Mouse (Mus musculus) ES-Bruce4 (cell line): ENCODE results near the gene Xlr5a. TPM values are rescaled to one million over a fixed set of nuclear protein-coding genes. Genes with fewer than 3 reads are reported as not detected.
"Not testable (repeated sequence)": the region's sequence is repeated elsewhere in the genome, so short reads cannot be mapped to it uniquely, and the experiment has no call there.

Experiments used
- H3K27ac ChIP-seq: 2 replicates; pipeline ENCODE4 v1.5.1; 2012; ENCODE audit warnings: low read length, inconsistent platforms; ENCODE audit not compliant: insufficient read depth
- H3K27me3 ChIP-seq: 2 replicates; pipeline ENCODE4 v1.6.1; 2012; ENCODE audit warnings: mild to moderate bottlenecking, low read length, inconsistent platforms; ENCODE audit not compliant: control insufficient read depth, poor library complexity, insufficient read depth, severe bottlenecking
- H3K36me3 ChIP-seq: 2 replicates; pipeline ENCODE4 v1.6.1; 2012; ENCODE audit warnings: inconsistent platforms, mild to moderate bottlenecking, low read length, moderate library complexity; ENCODE audit not compliant: control insufficient read depth, poor library complexity, insufficient read depth, severe bottlenecking
- H3K4me1 ChIP-seq: one replicate; pipeline ENCODE4 v1.8.1; 2011; ENCODE audit warnings: low read length; ENCODE audit not compliant: control insufficient read depth, insufficient read depth
- H3K4me3 ChIP-seq: 2 replicates; pipeline ENCODE4 v1.5.1; 2011; ENCODE audit warnings: low read depth, mild to moderate bottlenecking, low read length
- H3K9ac ChIP-seq: 2 replicates; pipeline ENCODE4 v1.6.1; 2012; ENCODE audit warnings: low read depth, mild to moderate bottlenecking, inconsistent platforms; ENCODE audit not compliant: poor library complexity, severe bottlenecking
- H3K9me3 ChIP-seq: replicated peaks from 2 replicates; pipeline ENCODE4 v1.6.1; 2012; ENCODE audit warnings: mild to moderate bottlenecking, low read length, inconsistent platforms; ENCODE audit not compliant: control insufficient read depth, poor library complexity, insufficient read depth, severe bottlenecking
- polyA plus RNA-seq: library from polyadenylated mRNA; stranded (reverse); fragments of >200 nt; gene quantifications from 2 replicates; pipeline ENCODE4 v1.2.4, GENCODE M21; 2011; ENCODE audit warnings: low read depth; ENCODE audit not compliant: missing spikeins, insufficient read depth, insufficient read length

The Xlr5a gene
- polyA plus RNA-seq, 1 experiment: not detected

DNA sequence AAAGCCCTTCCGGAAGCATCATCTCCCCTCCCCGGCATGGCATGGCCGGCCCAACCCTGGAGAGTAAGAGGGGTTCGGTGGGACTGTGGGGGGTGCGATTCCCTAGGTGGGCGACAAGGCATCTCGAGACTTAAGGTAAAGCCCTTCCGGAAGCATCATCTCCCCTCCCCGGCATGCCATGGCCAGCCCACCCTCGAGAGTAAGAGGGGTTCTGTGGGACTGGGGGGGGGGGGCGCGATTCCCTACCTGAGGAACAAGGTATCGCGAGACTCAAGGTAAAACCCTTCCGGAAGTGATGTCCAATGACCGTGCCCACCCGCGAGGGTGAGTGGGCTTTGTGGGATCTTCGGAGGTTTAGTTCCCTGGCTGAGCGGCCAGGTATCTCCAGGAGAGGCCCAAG, 144.3 kb downstream of the Xlr5a start, which contains the start of gene Xlr5b:
Gene Xlr5b, plus strand, starts transcription at position 301 of the 400 bp plus-strand sequence.
- H3K27ac ChIP-seq, H3K36me3 ChIP-seq, H3K4me1 ChIP-seq, H3K9me3 ChIP-seq, H3K4me3 ChIP-seq, H3K9ac ChIP-seq, H3K27me3 ChIP-seq: not testable (repeated sequence)

DNA sequence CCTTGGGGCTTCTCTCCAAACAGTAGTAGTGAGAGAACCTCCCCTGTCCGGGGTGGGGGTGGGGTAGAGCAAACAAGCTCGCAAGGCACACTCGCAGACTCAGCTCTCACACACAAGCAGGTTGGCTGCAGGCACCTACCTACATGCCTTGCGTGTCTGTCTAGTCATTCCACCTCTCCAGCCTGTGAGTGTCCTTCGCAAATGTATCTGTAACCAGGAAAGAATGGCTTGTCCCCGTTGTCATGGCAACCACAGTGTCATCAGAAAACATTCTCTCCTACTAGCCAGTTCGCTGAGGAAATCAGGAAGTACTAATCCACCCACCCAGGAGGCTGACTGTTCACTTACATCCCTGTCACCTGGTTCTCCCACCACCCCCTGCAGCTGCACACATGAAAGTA, 149.6 kb downstream of the Xlr5a start:
- H3K27ac ChIP-seq, H3K9ac ChIP-seq, H3K4me3 ChIP-seq, H3K36me3 ChIP-seq, H3K4me1 ChIP-seq, H3K9me3 ChIP-seq, H3K27me3 ChIP-seq: not testable (repeated sequence)

DNA sequence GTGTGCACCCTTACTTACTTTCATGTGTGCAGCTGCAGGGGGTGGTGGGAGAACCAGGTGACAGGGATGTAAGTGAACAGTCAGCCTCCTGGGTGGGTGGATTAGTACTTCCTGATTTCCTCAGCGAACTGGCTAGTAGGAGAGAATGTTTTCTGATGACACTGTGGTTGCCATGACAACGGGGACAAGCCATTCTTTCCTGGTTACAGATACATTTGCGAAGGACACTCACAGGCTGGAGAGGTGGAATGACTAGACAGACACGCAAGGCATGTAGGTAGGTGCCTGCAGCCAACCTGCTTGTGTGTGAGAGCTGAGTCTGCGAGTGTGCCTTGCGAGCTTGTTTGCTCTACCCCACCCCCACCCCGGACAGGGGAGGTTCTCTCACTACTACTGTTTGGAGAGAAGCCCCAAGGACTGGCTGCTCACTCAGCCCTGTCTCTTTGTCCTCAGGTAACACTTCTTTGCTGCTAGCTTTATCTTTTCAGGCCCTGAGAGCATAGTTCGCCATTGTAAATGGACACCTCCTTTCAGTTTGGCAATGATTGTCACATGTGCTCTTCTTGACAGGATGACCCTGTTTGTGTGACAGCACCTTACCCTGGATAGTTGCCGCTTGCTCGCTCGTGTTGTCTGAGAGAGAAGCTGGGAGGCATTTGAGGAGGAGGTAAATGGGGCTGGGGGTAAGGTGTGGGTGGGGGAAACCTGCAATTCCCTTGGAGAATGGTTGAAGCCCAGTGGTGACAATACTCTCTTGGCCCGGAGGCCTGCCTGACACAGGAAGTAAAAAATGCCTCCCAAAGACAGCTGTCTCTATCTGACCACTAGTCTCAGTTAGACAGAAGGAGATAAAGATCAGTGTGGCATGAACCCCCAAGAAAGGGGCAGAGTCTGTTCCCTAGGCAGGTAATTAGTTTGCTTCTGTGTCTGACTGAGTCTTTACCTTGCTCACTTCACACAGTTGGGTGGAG, 169.6 kb downstream of the Xlr5a start:
- not testable (repeated sequence) for H3K27ac ChIP-seq, H3K9ac ChIP-seq, H3K27me3 ChIP-seq, H3K9me3 ChIP-seq, H3K4me1 ChIP-seq, H3K36me3 ChIP-seq, H3K4me3 ChIP-seq

DNA sequence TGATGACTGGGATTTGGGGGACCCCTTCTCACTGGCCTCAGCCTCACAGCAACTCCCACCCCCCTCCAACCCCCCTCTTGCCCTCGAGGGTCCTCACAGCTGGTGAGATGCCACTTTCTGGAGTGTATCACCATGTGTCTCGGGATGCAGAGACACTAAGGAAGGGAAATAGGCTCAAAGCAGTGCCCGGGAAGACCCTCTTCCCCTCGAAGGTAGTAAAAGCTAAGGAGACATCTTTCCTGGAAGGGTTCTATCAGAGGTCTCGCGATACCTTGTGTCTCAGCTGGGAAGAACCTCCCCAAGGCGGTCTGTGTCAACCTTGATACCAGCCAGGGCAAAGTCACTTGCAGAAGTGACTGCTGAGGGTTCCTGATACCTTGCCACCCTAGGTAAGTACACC, 176.0 kb downstream of the Xlr5a start, which contains the start of gene Gm14685:
Gene Gm14685, plus strand, starts transcription at position 301 of the 400 bp plus-strand sequence.
- not testable (repeated sequence) for H3K9me3 ChIP-seq, H3K27ac ChIP-seq, H3K4me1 ChIP-seq, H3K9ac ChIP-seq, H3K36me3 ChIP-seq, H3K4me3 ChIP-seq, H3K27me3 ChIP-seq

DNA sequence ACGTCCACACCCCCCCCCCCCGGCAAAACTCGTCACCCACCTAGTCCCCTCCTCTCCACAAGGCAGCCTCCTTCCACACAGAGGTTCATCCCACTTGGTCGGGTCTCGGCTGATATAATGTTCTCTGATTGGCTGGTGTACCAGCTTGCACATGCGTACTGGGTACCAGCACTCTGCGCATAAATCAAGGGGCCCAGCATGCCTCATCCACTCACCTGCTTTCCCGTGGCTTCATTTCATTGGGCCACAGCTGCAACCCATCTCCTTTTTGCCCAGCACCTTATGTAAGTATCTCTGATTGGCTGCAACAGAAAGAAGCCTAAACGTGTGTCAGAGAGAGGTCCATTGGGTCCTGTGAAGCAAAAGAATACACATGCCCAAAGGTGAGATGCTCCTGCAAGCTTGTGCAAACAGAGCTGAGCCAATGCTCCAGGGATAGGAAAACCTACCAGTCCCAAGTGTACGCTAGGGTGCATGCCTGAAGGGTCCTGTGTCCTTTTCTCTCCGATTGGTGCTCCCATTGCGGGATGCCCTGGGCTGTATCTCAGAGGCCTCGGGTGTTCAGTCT, 195.8 kb downstream of the Xlr5a start, which contains the start of gene Xlr3a:
Gene Xlr3a, minus strand, starts transcription at position 155 of the 568 bp plus-strand sequence.
- H3K27ac ChIP-seq, H3K36me3 ChIP-seq, H3K4me1 ChIP-seq, H3K9ac ChIP-seq, H3K4me3 ChIP-seq, H3K9me3 ChIP-seq, H3K27me3 ChIP-seq: not testable (repeated sequence)

DNA sequence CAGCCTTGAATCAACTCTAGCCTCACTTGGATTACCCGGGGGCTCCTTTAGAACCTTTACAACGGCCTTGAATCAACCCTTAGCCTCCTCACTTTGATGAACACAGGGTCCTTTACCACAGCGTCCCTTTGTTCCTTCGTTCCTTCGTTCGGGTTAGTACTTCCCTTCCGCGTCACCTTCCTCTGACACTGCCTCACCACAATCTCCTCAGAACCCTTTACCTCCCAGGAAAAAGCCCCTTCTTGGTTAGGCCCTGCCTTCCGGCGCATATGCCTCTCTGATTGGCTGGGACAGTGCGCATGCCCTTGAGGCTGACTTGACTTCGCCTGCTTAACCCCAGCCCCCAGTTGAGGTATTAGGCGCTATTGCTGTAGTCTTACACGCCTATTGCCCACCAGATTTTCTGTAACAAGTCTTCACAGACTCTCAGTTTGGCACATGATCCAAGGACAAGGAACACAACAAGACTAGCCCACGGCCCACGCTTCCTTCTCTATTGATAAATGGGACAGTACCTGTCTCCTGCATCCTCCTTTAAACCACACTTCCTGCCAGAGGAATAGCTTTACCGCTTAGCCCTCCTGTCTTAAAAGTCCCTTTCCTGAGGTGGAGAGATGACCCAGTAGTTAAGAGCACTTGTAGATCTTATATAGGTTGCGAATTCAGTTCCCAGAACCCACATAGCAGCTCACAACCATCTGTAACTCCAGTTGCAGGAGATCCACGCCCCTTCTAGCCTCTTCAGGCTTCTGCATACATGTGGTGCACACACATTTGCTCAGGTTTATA, 210.3 kb downstream of the Xlr5a start, which contains the start of gene Xlr4a:
Gene Xlr4a, minus strand, starts transcription at position 212 of the 789 bp plus-strand sequence.
- H3K27ac ChIP-seq, H3K9ac ChIP-seq, H3K4me1 ChIP-seq, H3K9me3 ChIP-seq, H3K4me3 ChIP-seq, H3K36me3 ChIP-seq, H3K27me3 ChIP-seq: not testable (repeated sequence)

DNA sequence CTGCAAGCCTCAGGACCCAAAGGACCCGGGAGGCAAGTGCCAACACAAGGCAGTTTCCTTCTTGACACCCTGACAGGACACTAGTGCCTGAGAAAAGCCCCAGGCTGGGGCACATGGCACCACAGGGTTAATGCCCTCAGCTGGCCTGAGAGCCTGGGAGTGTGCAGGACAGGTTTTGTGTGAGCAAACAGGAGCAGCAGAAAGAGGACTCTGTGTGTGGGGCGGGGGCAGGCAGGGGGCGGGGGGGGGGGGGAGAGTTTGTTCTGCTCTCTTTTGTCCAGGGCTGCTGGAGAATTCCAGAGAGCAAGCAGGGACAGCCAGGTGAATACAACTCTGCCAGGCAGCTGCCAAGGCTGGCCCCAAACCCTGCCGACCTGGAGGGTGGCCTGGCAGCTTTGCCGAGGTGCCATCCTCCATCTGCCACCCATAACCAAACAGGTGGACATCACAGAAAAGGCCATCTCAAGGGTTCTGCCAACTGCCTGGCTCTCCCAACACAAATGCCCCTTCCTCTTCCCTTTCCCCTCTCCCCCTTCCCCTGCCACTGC, 225.9 kb downstream of the Xlr5a start:
- not testable (repeated sequence) for H3K9me3 ChIP-seq, H3K27me3 ChIP-seq, H3K4me3 ChIP-seq, H3K36me3 ChIP-seq, H3K9ac ChIP-seq, H3K27ac ChIP-seq, H3K4me1 ChIP-seq
